In the genomic region with DNA sequence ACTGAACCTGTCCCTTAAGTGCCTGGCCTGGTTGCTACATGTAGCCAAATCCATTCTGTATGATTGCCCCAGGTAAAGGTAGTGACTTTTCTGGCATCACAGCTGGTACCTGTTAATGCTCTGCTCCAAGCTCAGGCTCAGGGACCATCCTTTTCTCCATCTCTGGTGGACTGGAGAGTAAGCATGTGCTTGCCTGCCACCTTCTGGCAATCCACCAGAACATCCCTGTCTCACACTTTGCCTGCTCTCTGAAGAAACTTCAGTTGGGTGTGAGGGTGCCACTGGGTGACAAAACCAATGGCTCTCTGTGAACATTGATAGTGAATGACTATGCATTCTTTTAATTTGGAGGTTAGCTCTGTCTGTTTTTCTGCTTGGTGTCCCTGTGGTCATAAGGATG, we compare ENCODE assay signal across 8 mouse cellular contexts. TPM values are rescaled to one million over a fixed set of nuclear protein-coding genes. Genes with fewer than 3 reads are reported as not detected.
DNase-seq lines count a peak whose midpoint lies in the region; ATAC-seq and TF ChIP-seq lines count a peak whose summit lies in the region.

No protein-coding gene starts in this region.

- peak overlapping the region; percentile 47 for H3K4me2 ChIP-seq in liver, embryonic 13.5 days

- H3K4me3 ChIP-seq in liver, embryonic 13.5 days (replicated peaks), result no peak overlapping the region

- H3K9me3 ChIP-seq in liver, embryonic 13.5 days (replicated peaks), result no peaks in the 10 kb centered on the region

- no peak for ATAC-seq in CD4-positive, CD25-positive, alpha-beta regulatory T cell, adult 4 months
- ATAC-seq in Patski, result peak; percentile 23
- peak; percentile 70 for ATAC-seq in liver, embryonic 13.5 days (ENCODE audit: low read depth)

- peak overlapping the region; percentile 66 for H3K27ac ChIP-seq in liver, embryonic 13.5 days

- H3K4me1 ChIP-seq in liver, embryonic 13.5 days (replicated peaks), result peaks cover 37% of the 10 kb centered on the region

- CTCF ChIA-PET in Patski (lab: Charles Lee), result interaction anchor here (0.7 to 5.9 kb wide), 10 partner anchors 12 to 93 kb away, joined by 3 to 35 read pairs (median 5); no protein-coding TSS in a partner anchor

- in situ Hi-C loops in Patski (cut with MboI; ENCODE audit: low pct_unique_long_range_greater_than_20kb), result no loop called here

- POLR2A ChIA-PET in Patski (lab: Charles Lee), result interaction anchor here (0.6 to 1.4 kb wide), 3 partner anchors 10 to 34 kb away, joined by 3 to 4 read pairs (median 3); no protein-coding TSS in a partner anchor

- H3K9ac ChIP-seq in liver, embryonic 13.5 days, result peak overlapping the region; percentile 39; the same call in 1 of the 2 replicates

- no peaks in the 10 kb centered on the region for H3K27me3 ChIP-seq in Patski
- H3K27me3 ChIP-seq in liver, embryonic 13.5 days, result no peaks in the 10 kb centered on the region
- H3K27me3 ChIP-seq in splenic B cell, adult 2 months (ENCODE audit: control insufficient read depth, insufficient read depth, low read length, poor library complexity, severe bottlenecking), result no peaks in the 10 kb centered on the region

- DNase-seq in CD4-positive, CD25-positive, alpha-beta regulatory T cell, adult 2 months (ENCODE audit: low read depth, low spot score), result peak; percentile 34
- peak; percentile 45 for DNase-seq in kidney, postnatal 10 days
- no peak for DNase-seq in kidney, adult 11 months
- DNase-seq in Patski (ENCODE audit: low read depth, low spot score), result no peak
- peak; percentile 18 for DNase-seq in liver, embryonic 13.5 days
- DNase-seq in splenic B cell, adult 2 months (ENCODE audit: low read depth, low spot score), result peak; percentile 62
- no peak for DNase-seq in gastrocnemius, postnatal 10 days

- TF ChIP-seq CTCF in Patski (IDR thresholded peaks at IDR 0.05), result no peak

- peaks cover 84% of the 10 kb centered on the region for H3K36me3 ChIP-seq in liver, embryonic 13.5 days
- peaks cover 11% of the 10 kb centered on the region for H3K36me3 ChIP-seq in splenic B cell, adult 2 months (ENCODE audit: control insufficient read depth, insufficient read depth, low read length, poor library complexity, severe bottlenecking)

RNA-seq across cellular contexts. Expression of a gene that starts 7.2 kb away (rescaled TPM):
- polyA plus RNA-seq in CD4-positive, CD25-positive, alpha-beta regulatory T cell, adult 4 months (2017; shearing (Covaris generic)), result 10 to 100 TPM; 24.0 to 27.5 TPM
- 9.3 TPM for polyA plus RNA-seq in Patski (2021)
- 2.2 and 2.7 TPM in 2 replicates for polyA plus RNA-seq in liver, embryonic 13.5 days (2015; fragmentation: Nextera tagmentation; extraction: Ambion mirVana)
- total RNA-seq in gastrocnemius, postnatal 10 days (2021), result 1 to 10 TPM; 5.6 to 7.4 TPM

RNA-seq across cellular contexts. Expression of a gene that starts 35.8 kb away (rescaled TPM):
- 10 to 100 TPM; 69.2 to 98.9 TPM for polyA plus RNA-seq in CD4-positive, CD25-positive, alpha-beta regulatory T cell, adult 4 months (2017; shearing (Covaris generic))
- polyA plus RNA-seq in Patski (2021), result 339 TPM
- 54.9 and 58.2 TPM in 2 replicates for polyA plus RNA-seq in liver, embryonic 13.5 days (2015; fragmentation: Nextera tagmentation; extraction: Ambion mirVana)
- 10 to 100 TPM; 75.7 to 77.0 TPM for total RNA-seq in gastrocnemius, postnatal 10 days (2021)

Comparison
In these comparisons a context has a peak if more than half of its experiments do, and no peak if none do; other contexts are left out.
1. DNase-seq: peak in CD4-positive, CD25-positive, alpha-beta regulatory T cell, adult 2 months (single experiment), kidney, postnatal 10 days (single experiment), liver, embryonic 13.5 days (single experiment) and splenic B cell, adult 2 months (single experiment); none in kidney, adult 11 months (single experiment), Patski (single experiment) and gastrocnemius, postnatal 10 days (single experiment).